Mouse (Mus musculus): ENCODE results near the gene Dnaaf5.

Gene Dnaaf5

GRCm38 (mm10) chr5:139149681-139150602, at the start of gene Dnaaf5, which contains the start of gene Prkar1b:
Gene Dnaaf5, plus strand, starts transcription at chr5:139150223.
Gene Prkar1b, minus strand, starts transcription at chr5:139150001.
- DNase-seq (ENCODE audit: low read depth): peak; percentile 100

DNA sequence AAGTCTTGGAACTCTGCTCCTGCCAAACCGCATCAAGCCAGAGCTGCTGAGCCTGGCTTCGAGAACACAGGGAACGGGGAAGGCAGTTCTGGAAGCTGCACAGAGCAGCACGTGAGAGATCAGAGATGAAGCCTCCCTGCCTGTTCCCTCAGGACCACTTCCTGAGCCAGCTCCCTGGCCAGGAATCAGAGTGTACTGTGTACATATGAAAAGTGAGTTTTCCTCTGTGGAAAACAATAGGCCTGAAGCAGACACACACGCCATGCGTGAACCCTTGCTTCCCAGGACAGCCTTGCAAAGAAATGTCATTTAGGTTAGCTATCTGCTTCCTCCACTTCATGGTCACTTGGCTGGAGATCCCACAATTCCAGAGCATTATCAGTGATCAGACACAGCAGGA, 48.2 kb upstream of the Dnaaf5 start:
- no peak for DNase-seq (ENCODE audit: low read depth)

DNA sequence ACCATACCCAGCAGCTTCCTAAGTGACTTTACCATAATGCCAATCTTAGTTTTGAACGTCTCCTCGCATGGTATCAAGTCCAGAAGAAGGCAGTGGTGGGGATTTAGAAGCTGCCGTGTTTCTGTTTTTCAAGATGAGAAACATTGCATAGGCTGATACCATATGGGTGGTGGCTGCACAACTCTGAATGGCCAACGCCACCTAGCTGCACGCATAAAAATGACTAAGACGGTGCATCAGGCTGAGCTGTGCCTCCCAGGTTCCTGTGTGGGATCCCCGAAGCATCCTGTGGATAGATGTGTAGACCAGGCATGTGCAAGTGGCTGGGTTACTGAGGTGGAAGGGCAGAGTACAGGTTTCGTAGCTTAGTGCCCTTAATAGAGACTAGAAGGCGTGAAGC, 42.2 kb upstream of the Dnaaf5 start:
- DNase-seq (ENCODE audit: low read depth): peak; percentile 45

DNA sequence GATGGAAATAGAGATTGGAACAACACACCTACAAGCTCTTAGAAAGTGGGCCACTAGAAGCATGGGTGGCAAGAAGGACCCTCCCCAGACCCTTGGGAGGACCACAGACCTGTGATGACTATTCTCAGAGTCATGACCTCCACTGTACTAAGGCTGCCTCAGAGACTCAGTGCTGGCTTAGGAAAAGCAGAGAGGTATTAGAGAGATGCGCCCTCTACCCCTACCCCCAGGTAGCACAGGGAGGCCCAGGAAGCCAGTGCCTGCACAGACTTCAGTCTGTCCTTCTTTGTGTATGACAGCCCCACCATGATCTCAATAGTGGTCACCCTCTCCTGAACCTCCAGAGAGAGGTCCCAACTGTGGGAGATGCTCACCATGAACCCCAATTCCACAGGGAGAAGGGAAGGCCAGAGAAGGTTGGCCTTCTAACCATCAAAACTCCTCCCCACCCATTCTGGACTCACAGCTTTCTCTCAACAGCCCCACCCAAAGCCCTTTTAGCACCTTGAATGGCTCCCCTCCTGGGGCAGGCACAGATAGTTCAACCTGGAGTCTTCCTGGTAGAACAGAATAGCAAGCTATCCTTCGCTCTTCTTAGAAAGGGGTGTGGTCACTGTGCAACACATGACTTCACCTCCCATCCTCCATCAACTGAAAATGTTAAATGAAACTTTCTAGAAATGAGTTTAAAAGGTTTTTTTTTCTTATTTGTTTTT, 39.7 kb upstream of the Dnaaf5 start:
- no peak for DNase-seq (ENCODE audit: low read depth)

DNA sequence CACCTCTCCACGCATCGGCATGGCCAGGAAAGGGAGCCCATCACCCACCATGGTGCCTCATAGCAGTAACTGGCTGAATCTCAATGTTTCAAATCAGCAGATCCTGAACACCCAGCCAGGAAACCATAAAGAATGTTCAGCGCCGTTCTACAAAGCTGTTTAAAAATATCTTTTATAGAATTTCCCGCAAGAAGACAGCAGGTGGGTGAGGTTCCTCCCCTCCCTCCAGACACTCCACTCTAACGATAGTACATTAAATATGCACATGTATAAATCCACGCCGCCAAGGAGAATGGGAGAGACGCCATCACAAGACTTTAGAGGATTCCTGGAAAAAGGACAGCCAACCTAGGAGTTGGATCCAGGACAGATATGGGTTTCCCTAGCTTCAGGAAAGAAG, 38.0 kb upstream of the Dnaaf5 start:
- DNase-seq (ENCODE audit: low read depth): no peak

- DNase-seq (ENCODE audit: low read depth): no peak
These were observed 37.6 kb upstream of the Dnaaf5 start for GRCm38 (mm10) chr5:139112418-139112817.

DNA sequence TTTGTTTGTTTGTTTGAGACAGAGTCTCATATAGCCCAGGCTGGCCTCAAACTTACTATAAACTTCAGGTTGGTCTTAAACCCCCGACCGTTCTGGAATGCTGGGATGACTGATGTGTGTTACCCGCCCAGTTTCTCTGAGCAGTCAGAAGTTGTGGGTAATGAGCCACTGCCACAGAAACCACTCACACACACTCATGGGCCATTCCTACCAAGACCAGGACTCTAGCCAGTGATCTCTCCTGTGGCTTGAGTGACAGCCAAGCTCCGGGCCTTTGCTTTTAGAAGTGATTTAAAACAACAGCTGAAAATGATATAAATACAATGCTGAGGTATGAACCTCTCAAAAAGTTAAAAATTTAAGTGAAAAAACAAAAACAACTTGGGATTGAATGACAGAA, 35.1 kb upstream of the Dnaaf5 start:
- DNase-seq (ENCODE audit: low read depth): peak; percentile 23

- DNase-seq (ENCODE audit: low read depth): no peak
These were observed 34.5 kb upstream of the Dnaaf5 start for GRCm38 (mm10) chr5:139115507-139115906.

- DNase-seq (ENCODE audit: low read depth): no peak
These were observed 31.7 kb upstream of the Dnaaf5 start for GRCm38 (mm10) chr5:139118139-139118960.

DNA sequence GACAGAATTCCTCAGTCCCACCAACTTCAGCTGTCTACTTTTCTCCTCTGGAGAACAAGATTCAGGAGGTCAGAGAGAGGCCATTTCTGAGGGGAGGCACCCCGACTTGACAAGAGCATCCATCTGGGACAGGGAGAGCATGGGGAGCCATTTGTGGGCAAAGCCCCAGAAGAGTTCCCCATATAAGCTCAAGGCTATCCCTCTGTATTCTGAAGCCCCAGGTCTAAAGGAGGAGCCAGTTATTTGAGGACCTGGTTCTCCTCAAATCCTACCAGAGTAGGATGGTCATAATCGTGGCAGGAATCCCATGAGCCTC, 31.1 kb upstream of the Dnaaf5 start:
- DNase-seq (ENCODE audit: low read depth): no peak

- DNase-seq (ENCODE audit: low read depth): no peak
These were observed 24.3 kb upstream of the Dnaaf5 start for GRCm38 (mm10) chr5:139125717-139126116.

- DNase-seq (ENCODE audit: low read depth): no peak
These were observed 21.5 kb upstream of the Dnaaf5 start for GRCm38 (mm10) chr5:139128476-139129065.

DNA sequence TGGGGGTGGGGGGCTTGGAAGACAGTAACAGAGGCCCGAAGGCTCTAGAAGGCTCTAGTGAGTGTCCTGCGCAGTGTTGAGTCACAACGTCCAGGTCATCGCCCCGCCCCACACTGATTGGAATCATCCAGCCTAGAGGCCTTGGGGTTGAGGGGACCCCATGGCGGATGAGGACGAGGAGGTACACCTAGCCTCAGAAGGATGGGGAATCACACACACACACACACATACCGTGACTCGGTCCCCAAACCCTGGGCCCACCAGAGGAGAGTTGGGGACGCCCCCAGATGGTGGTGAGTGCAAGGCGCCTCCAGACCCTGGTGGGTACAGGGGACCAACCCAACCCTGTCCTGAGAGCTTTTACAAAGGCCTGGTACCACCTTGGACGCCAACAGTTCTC, 20.9 kb upstream of the Dnaaf5 start:
- DNase-seq (ENCODE audit: low read depth): no peak

GRCm38 (mm10) chr5:139129572-139130151, 20.4 kb upstream of the Dnaaf5 start:
- no peak for DNase-seq (ENCODE audit: low read depth)

GRCm38 (mm10) chr5:139130351-139130750, 19.7 kb upstream of the Dnaaf5 start:
- no peak for DNase-seq (ENCODE audit: low read depth)

DNA sequence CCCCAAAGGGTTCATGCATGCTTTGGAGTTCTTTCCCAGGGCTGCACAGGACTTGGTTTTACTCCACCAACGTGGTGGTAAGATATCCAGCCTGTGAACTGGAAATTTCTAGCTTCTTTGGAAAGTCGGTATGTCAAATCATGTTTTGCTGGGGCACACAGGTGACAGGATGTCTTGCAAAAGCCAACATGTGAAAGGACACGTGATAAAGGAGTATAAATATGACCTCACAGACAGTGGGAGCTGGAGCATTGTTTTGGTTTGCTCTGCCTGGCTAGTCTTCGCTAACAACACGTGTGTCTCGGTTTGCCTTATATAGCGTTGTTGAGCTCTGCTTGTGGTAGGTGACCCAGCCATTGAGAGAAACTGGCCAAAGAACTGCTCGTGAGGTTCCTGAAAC, 15.5 kb upstream of the Dnaaf5 start:
- DNase-seq (ENCODE audit: low read depth): no peak

GRCm38 (mm10) chr5:139136341-139136740, 13.7 kb upstream of the Dnaaf5 start:
- DNase-seq (ENCODE audit: low read depth): no peak

DNA sequence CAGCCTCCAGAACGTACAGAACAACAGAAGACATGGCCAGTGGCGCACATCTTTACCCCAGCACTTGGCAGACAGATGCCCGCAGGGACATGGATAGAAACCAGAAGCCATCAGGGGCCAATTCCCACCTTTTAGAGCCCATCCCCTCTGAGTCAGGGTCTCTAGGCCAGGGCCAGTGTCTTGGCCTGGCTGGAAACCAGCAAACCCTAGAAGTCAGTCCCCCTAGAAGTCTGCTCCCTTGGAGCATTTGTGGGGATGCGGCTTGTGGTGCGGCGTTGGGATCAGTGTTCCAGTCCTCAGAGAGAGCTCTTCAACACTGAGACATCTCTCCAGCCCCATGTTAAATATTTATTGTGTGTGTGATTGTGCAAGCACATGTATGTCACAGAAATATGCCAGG, 12.8 kb upstream of the Dnaaf5 start:
- DNase-seq (ENCODE audit: low read depth): no peak

DNA sequence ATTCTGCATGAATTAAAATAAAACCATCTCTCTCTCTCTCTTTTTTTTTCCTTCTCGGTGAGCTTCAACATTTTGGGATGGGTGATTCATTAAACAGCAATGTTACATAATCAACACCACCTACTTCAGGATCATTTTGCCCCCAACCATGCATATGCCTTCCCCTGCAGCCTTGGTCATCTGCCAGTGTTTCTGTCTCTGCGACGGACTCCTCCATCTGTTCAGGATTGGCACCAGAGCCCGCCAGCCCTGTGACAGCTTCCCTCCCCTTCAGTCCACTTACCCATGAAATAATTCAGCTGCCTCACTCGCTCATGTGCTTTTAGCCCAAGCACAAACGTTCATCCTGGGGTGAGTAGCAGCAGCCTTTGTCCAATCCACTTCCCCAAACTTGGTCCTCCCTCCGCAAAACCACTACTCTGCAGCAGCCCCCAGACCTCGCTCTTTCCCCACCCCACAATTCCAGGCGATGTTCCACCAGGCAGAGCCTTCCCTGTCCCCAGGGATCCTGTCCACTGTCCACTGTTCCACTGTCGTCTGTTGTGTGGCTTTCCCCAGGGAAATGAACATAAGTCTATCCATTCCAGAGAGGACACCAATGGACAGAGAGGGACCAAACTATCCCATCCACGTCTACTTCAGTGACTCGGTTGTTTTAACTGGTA, 11.6 kb upstream of the Dnaaf5 start:
- no peak for DNase-seq (ENCODE audit: low read depth)

- DNase-seq (ENCODE audit: low read depth): no peak
These were observed 11.0 kb upstream of the Dnaaf5 start for GRCm38 (mm10) chr5:139138926-139139472.

- DNase-seq (ENCODE audit: low read depth): peak; percentile 82
These were observed 9.4 kb upstream of the Dnaaf5 start for GRCm38 (mm10) chr5:139140589-139140988.
